Mouse (Mus musculus): Measurements from ENCODE around the gene Eras.

Eras gene

GRCm38 (mm10) chrX:7915669-7916068, 12.7 kb downstream of the Eras start:
- in situ Hi-C loops (cut with MseI, MboI): loop anchor here (5.0 to 25.0 kb wide), 3 partner anchors 102 to 199 kb away; partner anchors contain the start of gene Glod5 (in 1 of the 2)

DNA sequence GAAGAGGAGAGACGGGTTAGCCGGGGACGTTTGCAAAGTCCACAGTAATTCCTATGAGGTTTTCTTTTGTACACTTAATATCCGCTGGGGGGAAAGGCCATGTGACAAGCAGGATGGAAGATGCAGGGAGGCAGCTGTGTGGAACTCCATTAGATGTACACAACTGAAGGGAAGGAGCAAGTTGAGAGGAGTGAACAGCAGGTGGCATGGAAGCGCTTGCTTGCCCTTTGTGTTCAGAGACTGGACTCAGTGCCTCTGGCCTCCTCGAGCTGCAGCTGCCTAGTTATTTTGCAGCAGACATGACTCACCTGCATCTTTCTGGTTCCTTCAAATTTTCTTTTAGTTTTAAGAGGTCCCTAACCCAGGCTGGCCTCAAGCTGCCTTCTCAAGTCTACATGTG, 17.9 kb downstream of the Eras start:
- in situ Hi-C loops (cut with MseI, MboI): loop anchor here (10.0 to 25.0 kb wide), 2 partner anchors 202 to 204 kb away; no protein-coding TSS in a partner anchor

DNA sequence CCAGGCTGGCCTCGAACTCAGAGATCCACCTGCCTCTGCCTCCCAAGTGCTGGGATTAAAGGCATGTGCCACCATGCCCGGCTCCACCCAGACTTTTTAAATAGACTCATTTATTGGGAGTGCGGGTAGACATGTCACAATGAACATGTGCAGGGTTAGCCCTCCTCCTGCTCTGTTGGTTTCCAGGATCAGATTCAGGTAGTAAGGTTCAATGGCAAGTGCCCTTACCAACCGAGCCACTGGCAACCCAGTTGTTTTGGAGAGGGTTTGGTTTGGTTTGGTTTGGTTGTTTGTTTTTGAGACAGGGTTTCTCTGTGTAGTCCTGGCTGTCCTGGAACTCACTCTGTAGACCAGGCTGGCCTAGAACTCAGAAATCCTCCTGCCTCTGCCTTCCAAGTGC, 19.2 kb downstream of the Eras start, which contains the start of gene Gm10490:
TSS of gene Gm10490 (plus strand) at position 301 of the 400 bp plus-strand sequence.
- in situ Hi-C loops (cut with MseI, MboI): loop anchor here in 1 of 2 experiments (25.0 kb wide), 1 partner anchor 203 kb away; no protein-coding TSS in a partner anchor

DNA sequence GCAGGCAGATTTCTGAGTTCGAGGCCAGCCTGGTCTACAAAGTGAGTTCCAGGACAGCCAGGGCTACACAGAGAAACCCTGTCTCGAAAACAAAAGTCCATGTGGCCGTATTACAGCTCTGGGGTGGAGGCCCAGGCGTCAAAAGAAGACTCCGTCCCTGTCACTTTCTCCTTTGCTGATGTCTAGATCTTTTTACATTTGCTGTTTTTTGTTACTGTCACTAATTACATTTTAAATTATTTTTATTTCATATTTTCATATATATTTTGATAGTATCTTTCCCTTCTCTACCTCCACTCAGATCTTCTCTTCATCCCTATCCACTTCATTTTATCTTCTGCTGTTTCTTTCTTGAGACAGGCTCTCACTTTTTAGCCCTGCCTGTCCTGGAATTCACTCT, 20.7 kb downstream of the Eras start, which contains the start of gene Gm10491:
TSS of gene Gm10491 (minus strand) at position 101 of the 400 bp plus-strand sequence.
- in situ Hi-C loops (cut with MseI, MboI): loop anchor here in 1 of 2 experiments (25.0 kb wide), 1 partner anchor 205 kb away; no protein-coding TSS in a partner anchor

GRCm38 (mm10) chrX:7904441-7904840, 24.0 kb downstream of the Eras start:
- in situ Hi-C loops (cut with MseI, MboI): loop anchor here in 1 of 2 experiments (25.0 kb wide), 1 partner anchor 208 kb away; no protein-coding TSS in a partner anchor

DNA sequence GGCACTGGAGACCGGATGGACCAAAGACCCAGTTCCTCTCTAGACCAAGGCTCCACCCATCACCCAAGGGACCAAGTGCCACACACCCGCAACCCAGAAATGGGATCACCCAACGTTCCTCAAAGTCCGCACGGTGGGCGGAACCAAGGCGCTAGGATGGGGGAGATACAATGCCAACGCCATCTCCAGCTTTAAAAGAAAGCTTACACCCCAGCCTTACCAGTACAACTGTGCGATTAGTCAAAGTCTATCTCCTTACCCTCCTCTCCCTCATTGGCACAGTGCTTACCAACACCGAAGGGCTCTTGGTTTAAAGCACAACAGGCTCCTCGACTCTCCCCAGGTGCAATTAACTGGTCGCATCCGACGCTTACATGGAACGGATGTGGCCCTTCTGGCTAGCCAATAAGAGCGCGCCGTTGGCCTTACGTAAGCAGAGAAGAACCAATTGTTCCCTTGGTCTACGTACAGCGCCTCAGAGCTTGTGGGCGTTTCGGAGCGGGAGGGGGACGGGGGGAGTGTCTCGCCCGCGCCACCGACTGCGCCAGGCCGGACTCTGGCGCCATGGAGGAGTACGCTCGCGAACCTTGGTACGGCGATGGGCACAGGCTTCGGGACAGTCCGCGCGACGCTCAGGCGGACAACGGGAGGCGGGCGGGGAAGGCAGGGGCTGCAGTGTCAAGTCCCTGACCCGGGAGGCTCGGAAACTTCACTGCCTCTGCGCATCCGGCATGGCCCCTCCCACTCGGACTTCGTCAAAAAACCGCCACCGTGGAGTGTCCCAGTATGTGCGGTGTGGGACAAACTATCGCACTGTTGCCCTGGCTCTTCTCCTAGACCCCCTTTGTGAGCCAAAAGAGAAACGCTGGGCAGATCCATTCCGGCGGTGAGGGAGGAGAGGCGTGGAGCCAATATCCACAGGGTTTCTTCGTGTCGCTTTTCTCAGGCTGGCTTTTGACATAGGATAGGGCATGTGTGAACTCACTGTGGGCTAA, 29.2 kb downstream of the Eras start, which contains the start of the genes Pqbp1 and Timm17b:
TSS of gene Pqbp1 (minus strand) at position 390 of the 995 bp plus-strand sequence.
TSS of gene Timm17b (plus strand) at position 478 of the 995 bp plus-strand sequence.
- in situ Hi-C loops (cut with MseI, MboI): no loop called here

DNA sequence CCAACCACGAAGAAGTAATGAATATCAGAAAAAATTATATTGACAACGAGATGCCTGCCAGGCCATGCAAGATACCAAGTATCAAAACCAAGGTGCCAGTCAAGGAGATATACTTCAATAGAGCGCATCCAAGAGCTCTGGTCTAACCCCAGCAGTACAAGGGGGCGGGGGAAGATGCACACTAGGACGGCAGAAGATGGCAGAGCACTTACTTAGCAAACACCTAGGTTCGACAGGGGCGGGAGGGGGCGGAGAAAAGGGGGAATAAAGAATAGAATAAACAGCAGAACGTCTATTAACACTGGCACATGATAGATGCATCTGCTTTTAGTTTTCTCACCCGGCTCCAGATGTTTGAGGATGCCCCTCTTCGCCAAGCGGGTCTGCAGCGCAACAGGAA, 30.2 kb downstream of the Eras start:
- in situ Hi-C loops (cut with MseI, MboI): no loop called here

GRCm38 (mm10) chrX:7883841-7884567, 44.4 kb downstream of the Eras start, which contains the start of gene Slc35a2:
Gene Slc35a2, plus strand, starts transcription at chrX:7884028.
- in situ Hi-C loops (cut with MseI, MboI): no loop called here

- in situ Hi-C loops (cut with MseI, MboI): no loop called here
Observed at GRCm38 (mm10) chrX:7879819-7880218, 48.6 kb downstream of the Eras start.

- in situ Hi-C loops (cut with MseI, MboI): no loop called here
Observed at GRCm38 (mm10) chrX:7878495-7878894, 49.9 kb downstream of the Eras start.

DNA sequence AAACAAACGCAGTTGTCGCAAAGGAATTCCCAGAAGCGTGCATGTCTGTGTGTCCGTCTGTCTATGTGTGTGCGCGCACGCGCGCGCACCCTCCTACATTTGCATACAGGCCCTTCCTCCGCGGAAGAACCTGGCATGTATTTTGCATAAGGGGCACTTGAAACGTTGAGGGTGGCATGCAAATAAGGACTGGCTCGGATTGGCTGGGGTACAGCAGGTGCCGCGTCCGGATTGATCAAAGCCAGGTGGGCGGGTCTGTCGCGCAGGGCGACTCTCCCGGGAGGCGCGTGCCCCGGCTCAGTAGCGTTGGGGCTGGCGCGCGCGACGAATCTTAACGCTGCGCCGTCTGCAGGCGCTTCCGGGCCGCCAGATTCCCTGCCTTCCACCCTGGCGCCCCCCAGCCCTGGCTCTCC, 50.4 kb downstream of the Eras start, which contains the start of gene Pim2:
TSS of gene Pim2 (plus strand) at position 256 of the 413 bp plus-strand sequence.
- in situ Hi-C loops (cut with MseI, MboI): no loop called here
